Mouse (Mus musculus) midbrain, embryonic 12.5 days (tissue): ENCODE results near the gene Mgst2. TPM values are rescaled to one million over a fixed set of nuclear protein-coding genes. Genes with fewer than 3 reads are reported as not detected.

Experiments used
- ATAC-seq: fragments of 200-750 bp; cut with Nextera tagmentation; 2 replicates; pipeline ENCODE4 v1.8.0; 2017; ENCODE audit warnings: low read depth, moderate TSS enrichment, moderate library complexity; ENCODE audit not compliant: low FRiP score
- H3K27ac ChIP-seq: fragments of 300-500 bp; sonication (generic); replicated peaks from 2 replicates; pipeline ENCODE4 v1.5.1; 2016; ENCODE audit warnings: mild to moderate bottlenecking
- H3K27me3 ChIP-seq: fragments of 300-500 bp; sonication (generic); 2 replicates; pipeline ENCODE4 v1.6.1; 2016; ENCODE audit warnings: mild to moderate bottlenecking
- H3K36me3 ChIP-seq: fragments of 300-500 bp; sonication (generic); 2 replicates; pipeline ENCODE4 v1.6.1; 2016
- H3K4me1 ChIP-seq: fragments of 300-500 bp; sonication (generic); 2 replicates; pipeline ENCODE4 v1.6.1; 2016
- H3K4me2 ChIP-seq: fragments of 300-500 bp; sonication (generic); replicated peaks from 2 replicates; pipeline ENCODE4 v1.6.1; 2016; ENCODE audit warnings: mild to moderate bottlenecking, moderate library complexity
- H3K4me3 ChIP-seq: fragments of 300-500 bp; sonication (generic); 2 replicates; pipeline ENCODE4 v1.5.1; 2016; ENCODE audit warnings: mild to moderate bottlenecking
- H3K9ac ChIP-seq: fragments of 300-500 bp; sonication (generic); replicated peaks from 2 replicates; pipeline ENCODE4 v1.6.1; 2016; ENCODE audit warnings: mild to moderate bottlenecking, moderate library complexity
- H3K9me3 ChIP-seq: fragments of 300-500 bp; sonication (generic); 2 replicates; pipeline ENCODE4 v1.6.1; 2016; ENCODE audit warnings: mild to moderate bottlenecking
- WGBS: fragments of 180-500 bp; shearing (Covaris S2); methylation state at CpG from one replicate; pipeline ENCODE4 v1.1.7; 2016; 5-methylcytosine and 5-hydroxymethylcytosine counted together
- polyA plus RNA-seq: library from polyadenylated mRNA; unstranded; fragments of >200 nt; fragmentation: Nextera tagmentation; extraction: Ambion mirVana; gene quantifications from 2 replicates; pipeline ENCODE4 v1.2.1, GENCODE M21; 2016

Gene Mgst2
- polyA plus RNA-seq, 1 experiment from 2014 or later, result 0.45 TPM

- H3K9ac ChIP-seq, result no peak overlapping the region
- 95% methylated on average over 6 of the region's 6 CpGs for WGBS
- H3K36me3 ChIP-seq, result no peaks in the 10 kb centered on the region
- ATAC-seq, result no peak
- H3K27ac ChIP-seq, result no peak overlapping the region
- no peaks in the 10 kb centered on the region for H3K27me3 ChIP-seq
- H3K4me2 ChIP-seq, result no peak overlapping the region
- no peak overlapping the region for H3K4me3 ChIP-seq
- no peaks in the 10 kb centered on the region for H3K4me1 ChIP-seq
- H3K9me3 ChIP-seq, result 0 out of 2 replicates have a peak, but pooled peaks cover 4% of the 10 kb centered on the region
Measured at GRCm38 (mm10) chr3:51637326-51637725, 22.8 kb upstream of the Mgst2 start.

- ATAC-seq, result no peak
- Histone ChIP-seq H3K9ac (no peak overlapping the region), H3K4me1 (no peaks in the 10 kb centered on the region), H3K27me3 (no peaks in the 10 kb centered on the region), H3K4me3 (no peak overlapping the region), H3K4me2 (no peak overlapping the region), H3K9me3 (0 out of 2 replicates have a peak, but pooled peaks cover 4% of the 10 kb centered on the region), H3K36me3 (no peaks in the 10 kb centered on the region), H3K27ac (no peak overlapping the region)
- WGBS, result 96% methylated on average over 6 of the region's 6 CpGs
Measured at GRCm38 (mm10) chr3:51638260-51638659, 21.9 kb upstream of the Mgst2 start.

- 87% methylated on average over 6 of the region's 6 CpGs for WGBS
- no peak for ATAC-seq
Measured at GRCm38 (mm10) chr3:51645484-51645883, 14.7 kb upstream of the Mgst2 start.

GRCm38 (mm10) chr3:51646301-51646700 lies 13.9 kb upstream of the Mgst2 start:
- ATAC-seq, result no peak
- no peak overlapping the region for H3K4me3 ChIP-seq
- no peaks in the 10 kb centered on the region for H3K9me3 ChIP-seq
- no peak overlapping the region for H3K9ac ChIP-seq
- no peak overlapping the region for H3K27ac ChIP-seq
- 78% methylated on average over 10 of the region's 10 CpGs for WGBS
- no peaks in the 10 kb centered on the region for H3K27me3 ChIP-seq
- H3K4me1 ChIP-seq, result peaks cover 4% of the 10 kb centered on the region; the same call in 1 of the 2 replicates
- H3K36me3 ChIP-seq, result no peaks in the 10 kb centered on the region
- H3K4me2 ChIP-seq, result no peak overlapping the region

More at GRCm38 (mm10) chr3:51645484-51645883, 14.7 kb upstream of the Mgst2 start:
- Histone ChIP-seq H3K4me1 (peaks cover 4% of the 10 kb centered on the region; the same call in 1 of the 2 replicates), H3K36me3 (no peaks in the 10 kb centered on the region), H3K27ac (no peak overlapping the region), H3K27me3 (no peaks in the 10 kb centered on the region), H3K9me3 (no peaks in the 10 kb centered on the region), H3K4me3 (no peak overlapping the region), H3K4me2 (no peak overlapping the region), H3K9ac (no peak overlapping the region)

- WGBS, result 87% methylated on average over 4 of the region's 4 CpGs
- Histone ChIP-seq H3K9ac (no peak overlapping the region), H3K9me3 (no peaks in the 10 kb centered on the region), H3K4me3 (no peak overlapping the region), H3K4me1 (peaks cover 5% of the 10 kb centered on the region), H3K4me2 (no peak overlapping the region), H3K27ac (no peak overlapping the region), H3K27me3 (no peaks in the 10 kb centered on the region), H3K36me3 (no peaks in the 10 kb centered on the region)
- no peak for ATAC-seq
Measured at GRCm38 (mm10) chr3:51647356-51647755, 12.8 kb upstream of the Mgst2 start.

- Histone ChIP-seq H3K4me2 (peak overlapping the region; percentile 39), H3K4me1 (peaks cover 13% of the 10 kb centered on the region), H3K9me3 (no peaks in the 10 kb centered on the region), H3K27me3 (no peaks in the 10 kb centered on the region), H3K27ac (no peak overlapping the region), H3K9ac (no peak overlapping the region), H3K36me3 (no peaks in the 10 kb centered on the region), H3K4me3 (no peak overlapping the region)
- peak; percentile 27; the same call in 1 of the 2 replicates for ATAC-seq
- WGBS, result 38% methylated on average over 15 of the region's 15 CpGs
Measured at GRCm38 (mm10) chr3:51648037-51648664, 12.0 kb upstream of the Mgst2 start.

- no peak for ATAC-seq
- no peak overlapping the region for H3K27ac ChIP-seq
- H3K4me1 ChIP-seq, result peaks cover 13% of the 10 kb centered on the region
- no peak overlapping the region for H3K4me2 ChIP-seq
- 0 out of 2 replicates have a peak, but pooled peaks cover 4% of the 10 kb centered on the region for H3K27me3 ChIP-seq
- H3K36me3 ChIP-seq, result no peaks in the 10 kb centered on the region
- 79% methylated on average over 8 of the region's 8 CpGs for WGBS
- H3K9ac ChIP-seq, result no peak overlapping the region
- H3K4me3 ChIP-seq, result no peak overlapping the region
- no peaks in the 10 kb centered on the region for H3K9me3 ChIP-seq
Measured at GRCm38 (mm10) chr3:51649426-51649825, 10.7 kb upstream of the Mgst2 start.

- Histone ChIP-seq H3K4me1 (peaks cover 13% of the 10 kb centered on the region), H3K36me3 (no peaks in the 10 kb centered on the region), H3K9ac (no peak overlapping the region), H3K9me3 (no peaks in the 10 kb centered on the region), H3K27ac (no peak overlapping the region), H3K4me3 (no peak overlapping the region), H3K27me3 (0 out of 2 replicates have a peak, but pooled peaks cover 4% of the 10 kb centered on the region), H3K4me2 (no peak overlapping the region)
- 84% methylated on average over 8 of the region's 8 CpGs for WGBS
- no peak for ATAC-seq
Measured at GRCm38 (mm10) chr3:51649986-51650385, 10.2 kb upstream of the Mgst2 start.

GRCm38 (mm10) chr3:51651149-51651548 lies 9.0 kb upstream of the Mgst2 start:
- no peak for ATAC-seq

GRCm38 (mm10) chr3:51652292-51652691 lies 7.9 kb upstream of the Mgst2 start:
- H3K27ac ChIP-seq, result no peak overlapping the region; the same call in 1 of the 2 replicates
- peaks cover 13% of the 10 kb centered on the region for H3K4me1 ChIP-seq
- peak overlapping the region; percentile 37 for H3K4me2 ChIP-seq
- no peaks in the 10 kb centered on the region for H3K9me3 ChIP-seq
- WGBS, result 4% methylated on average over 9 of the region's 9 CpGs
- ATAC-seq, result peak; percentile 52; the same call in 1 of the 2 replicates
- 0 out of 2 replicates have a peak, but pooled peaks cover 4% of the 10 kb centered on the region for H3K27me3 ChIP-seq
- 0 out of 2 replicates have a peak overlapping the region, but pooled peaks have one; percentile 43 for H3K9ac ChIP-seq
- H3K36me3 ChIP-seq, result no peaks in the 10 kb centered on the region
- peak overlapping the region; percentile 10; the same call in 1 of the 2 replicates for H3K4me3 ChIP-seq

More at GRCm38 (mm10) chr3:51651149-51651548, 9.0 kb upstream of the Mgst2 start:
- Histone ChIP-seq H3K4me2 (no peak overlapping the region), H3K36me3 (no peaks in the 10 kb centered on the region), H3K9me3 (no peaks in the 10 kb centered on the region), H3K4me3 (no peak overlapping the region), H3K27me3 (0 out of 2 replicates have a peak, but pooled peaks cover 4% of the 10 kb centered on the region), H3K27ac (no peak overlapping the region), H3K9ac (no peak overlapping the region), H3K4me1 (peaks cover 13% of the 10 kb centered on the region)
- 76% methylated on average over 2 of the region's 2 CpGs for WGBS

GRCm38 (mm10) chr3:51652701-51653100 lies 7.5 kb upstream of the Mgst2 start:
- peak; percentile 47; the same call in 1 of the 2 replicates for ATAC-seq
- H3K9ac ChIP-seq, result 0 out of 2 replicates have a peak overlapping the region, but pooled peaks have one; percentile 43
- WGBS, result 5% methylated on average over 9 of the region's 9 CpGs
- H3K9me3 ChIP-seq, result no peaks in the 10 kb centered on the region
- 0 out of 2 replicates have a peak, but pooled peaks cover 4% of the 10 kb centered on the region for H3K27me3 ChIP-seq
- H3K36me3 ChIP-seq, result no peaks in the 10 kb centered on the region
- peak overlapping the region; percentile 10; the same call in 1 of the 2 replicates for H3K4me3 ChIP-seq
- peaks cover 13% of the 10 kb centered on the region for H3K4me1 ChIP-seq
- H3K27ac ChIP-seq, result no peak overlapping the region; the same call in 1 of the 2 replicates
- H3K4me2 ChIP-seq, result peak overlapping the region; percentile 37

GRCm38 (mm10) chr3:51654303-51655055 lies 5.7 kb upstream of the Mgst2 start:
- no peak overlapping the region for H3K4me2 ChIP-seq
- H3K4me3 ChIP-seq, result no peak overlapping the region
- no peaks in the 10 kb centered on the region for H3K36me3 ChIP-seq
- no peaks in the 10 kb centered on the region for H3K9me3 ChIP-seq
- no peak overlapping the region for H3K27ac ChIP-seq
- H3K9ac ChIP-seq, result no peak overlapping the region
- WGBS, result 82% methylated on average over 6 of the region's 6 CpGs
- 0 out of 2 replicates have a peak, but pooled peaks cover 4% of the 10 kb centered on the region for H3K27me3 ChIP-seq
- peaks cover 9% of the 10 kb centered on the region for H3K4me1 ChIP-seq
- ATAC-seq, result no peak
